1 mouse cellular context compared by ENCODE assay signal in the genomic region with DNA sequence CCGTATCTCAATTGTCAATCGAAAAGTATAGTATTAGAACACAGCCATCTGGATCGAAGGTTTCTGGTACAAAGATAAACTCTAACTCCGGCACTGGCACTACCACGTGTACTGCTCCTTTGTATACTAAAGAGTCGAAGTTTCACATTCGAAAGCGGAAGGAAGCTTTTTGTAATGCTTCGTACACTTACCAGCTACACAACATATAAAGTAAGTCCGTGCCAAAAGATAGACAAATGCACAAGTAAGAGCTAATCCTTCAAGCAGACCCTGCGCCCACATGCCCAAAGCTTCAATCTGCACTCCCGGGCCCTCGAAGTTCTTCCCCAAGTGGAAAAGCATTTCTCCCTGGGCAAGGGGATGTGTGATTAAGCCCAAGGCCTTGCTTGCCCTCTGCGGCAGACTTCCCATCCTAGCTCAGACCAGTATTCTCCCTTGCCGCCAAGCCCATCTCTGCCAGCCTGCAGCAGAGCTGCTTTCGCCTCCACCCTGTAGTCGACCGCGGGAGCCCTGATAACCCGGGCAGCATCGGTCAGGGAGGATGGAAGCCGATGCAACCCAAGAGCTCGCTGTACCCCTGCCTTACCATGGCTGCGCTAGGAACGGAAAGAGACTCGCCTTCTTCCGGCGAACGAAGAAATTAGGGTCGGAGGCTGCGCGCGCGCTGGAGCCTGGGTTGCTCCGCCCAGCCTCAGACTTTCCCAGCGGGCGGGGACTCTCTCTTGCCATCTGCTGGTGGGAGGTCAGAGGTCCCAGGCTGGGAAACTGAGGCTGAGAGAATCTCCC.
TF ChIP-seq lines count a peak whose summit lies in the region.

A gene (minus strand): TSS at position 683 of the 786 bp plus-strand sequence.

TF ChIP-seq in CH12.LX, 34 proteins besides CTCF, POLR2A, EP300 and RAD21 (continued from another document):
- TF ChIP-seq HCFC1 (IDR thresholded peaks at IDR 0.05; ENCODE audit: low read depth, low read length) (peak; percentile 76), CHD2 (IDR thresholded peaks at IDR 0.05; ENCODE audit: low read length) (no peak), USF1 (IDR thresholded peaks at IDR 0.05; ENCODE audit: low read depth, low read length) (no peak), SIN3A (IDR thresholded peaks at IDR 0.05; ENCODE audit: low read length) (no peak), MXI1 (IDR thresholded peaks at IDR 0.05; ENCODE audit: low read depth, low read length) (no peak; the same call in 1 of the 2 replicates), KAT2A (IDR thresholded peaks at IDR 0.05; ENCODE audit: insufficient replicate concordance, low read length) (peak; percentile 63; the same call in 1 of the 2 replicates), NRF1 (IDR thresholded peaks at IDR 0.05; ENCODE audit: low read depth, low read length) (peak; percentile 82), ELF1 (IDR thresholded peaks at IDR 0.05; ENCODE audit: low read depth, low read length) (peak; percentile 73)
